Mouse (Mus musculus) retina, embryonic 14.5 days (tissue): ENCODE data around the gene Arl13a.
"Not testable (repeated sequence)": the region's sequence is repeated elsewhere in the genome, so short reads cannot be mapped to it uniquely, and the experiment has no call there.

Experiments
- DNase-seq: peaks from one replicate; pipeline ENCODE4 v3.0.0-alpha.2; 2015; ENCODE audit warnings: low spot score

The Arl13a gene

DNA sequence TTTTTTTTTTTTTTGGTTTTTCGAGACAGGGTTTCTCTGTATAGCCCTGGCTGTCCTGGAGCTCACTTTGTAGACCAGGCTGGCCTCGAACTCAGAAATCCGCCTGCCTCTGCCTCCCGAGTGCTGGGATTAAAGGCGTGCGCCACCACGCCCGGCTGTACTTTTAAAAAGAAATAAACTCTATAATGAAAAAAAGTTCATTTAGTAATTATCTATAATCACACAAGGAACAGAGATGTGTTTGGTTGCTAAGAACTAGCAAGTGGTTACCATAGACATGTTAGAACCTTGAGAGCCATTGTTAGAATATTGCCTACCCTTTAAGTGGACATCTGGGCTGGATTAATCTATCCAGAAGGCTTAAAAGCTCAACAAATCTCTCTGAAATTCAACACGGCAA, at the start of gene Arl13a:
Gene Arl13a, plus strand, starts transcription at position 301 of the 400 bp plus-strand sequence.
- DNase-seq, result not testable (repeated sequence)

DNA sequence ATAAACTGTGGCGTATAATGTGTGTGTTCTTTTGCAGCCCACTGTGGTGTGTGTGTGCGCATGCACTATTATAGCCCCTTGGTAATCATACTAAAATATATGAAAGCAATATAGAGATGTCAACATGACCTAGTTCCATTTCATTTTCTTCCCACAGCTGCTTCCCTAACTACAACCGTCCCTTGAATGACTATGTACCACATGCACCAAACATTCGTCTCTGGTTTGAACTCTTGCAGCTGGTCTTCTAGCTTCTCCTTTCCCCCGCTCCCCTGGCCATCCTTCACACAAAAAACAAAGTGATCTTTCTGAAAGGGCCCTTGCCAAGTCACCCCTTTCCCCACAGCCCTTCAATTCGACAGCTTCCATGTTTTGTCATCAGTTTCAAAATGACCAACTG, 47.3 kb upstream of the Arl13a start:
- DNase-seq, result no peak

DNA sequence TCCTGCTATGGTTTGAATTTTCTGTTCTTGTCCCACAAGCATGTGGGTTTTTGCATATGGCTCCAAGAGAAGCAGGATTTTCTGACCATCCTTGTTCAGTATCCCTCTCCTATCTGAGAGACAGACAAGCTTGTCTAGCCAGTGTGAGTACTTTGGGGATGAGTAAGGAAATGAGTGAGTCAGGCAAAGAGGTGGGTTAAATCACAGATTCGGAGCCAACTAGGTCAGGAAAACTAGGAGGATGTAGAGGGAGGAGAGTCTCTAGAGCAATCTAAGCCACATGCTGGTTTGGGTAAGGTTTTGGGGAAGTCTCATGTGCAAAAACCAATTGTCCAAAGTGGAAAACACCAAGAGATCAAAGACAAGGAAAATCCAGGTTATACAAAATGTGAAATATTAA, 45.8 kb upstream of the Arl13a start:
- DNase-seq, result no peak

DNA sequence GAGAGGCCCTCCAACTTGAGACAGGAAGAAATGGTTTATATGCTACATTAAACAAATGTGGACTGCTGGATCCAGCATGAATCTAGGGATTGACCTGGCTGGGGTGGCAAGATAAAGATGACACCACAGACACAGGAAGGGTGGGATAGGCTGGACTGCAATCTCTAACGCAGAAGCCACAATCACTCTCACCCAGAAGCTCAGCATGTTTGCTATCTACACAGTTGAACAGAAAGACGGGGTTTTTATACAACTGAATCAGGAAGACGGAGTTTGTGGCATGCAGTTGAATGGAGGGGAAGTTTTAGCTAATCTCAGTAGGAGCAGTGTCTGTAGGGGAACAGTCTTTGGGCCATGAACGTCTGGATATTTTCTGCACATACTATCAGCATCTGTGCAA, 45.3 kb upstream of the Arl13a start:
- no peak for DNase-seq

DNA sequence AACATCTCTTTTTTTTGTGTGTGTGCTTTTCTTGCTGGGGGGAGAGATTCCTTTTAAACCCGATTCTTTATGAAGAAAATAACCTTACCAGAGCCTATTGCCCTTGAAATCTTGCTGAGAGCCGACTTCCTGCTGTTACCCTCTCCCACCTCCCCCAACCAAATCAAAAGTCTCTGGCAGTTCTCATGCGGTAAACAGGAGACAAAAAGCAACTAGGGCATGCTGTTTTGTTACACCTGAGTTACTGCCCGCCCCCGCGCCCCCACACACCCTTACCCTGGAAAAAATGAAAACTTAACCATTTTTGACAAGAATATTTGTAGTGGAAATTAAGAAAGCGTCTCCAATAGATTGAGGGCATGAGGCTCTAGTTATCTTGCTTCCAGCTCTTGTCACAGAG, 29.1 kb upstream of the Arl13a start:
- no peak for DNase-seq

DNA sequence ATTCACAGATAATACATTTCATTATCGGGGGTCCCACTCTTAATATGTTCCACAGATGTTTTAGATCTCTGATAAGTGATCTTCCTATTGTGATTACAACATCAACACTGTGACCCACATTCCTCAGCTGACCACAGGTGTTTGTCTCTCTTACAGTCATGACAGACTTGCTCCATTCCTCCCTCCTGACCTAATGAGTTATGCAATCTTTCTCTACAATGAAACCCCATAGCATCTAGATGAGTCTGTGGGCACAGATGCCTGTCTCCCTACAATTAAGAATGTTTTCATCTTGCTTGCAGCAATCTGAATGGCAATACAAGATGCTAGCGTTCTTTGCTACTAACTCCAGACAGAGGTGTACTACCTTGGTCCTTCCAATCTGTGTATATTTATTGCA, 26.9 kb upstream of the Arl13a start:
- DNase-seq, result no peak

DNA sequence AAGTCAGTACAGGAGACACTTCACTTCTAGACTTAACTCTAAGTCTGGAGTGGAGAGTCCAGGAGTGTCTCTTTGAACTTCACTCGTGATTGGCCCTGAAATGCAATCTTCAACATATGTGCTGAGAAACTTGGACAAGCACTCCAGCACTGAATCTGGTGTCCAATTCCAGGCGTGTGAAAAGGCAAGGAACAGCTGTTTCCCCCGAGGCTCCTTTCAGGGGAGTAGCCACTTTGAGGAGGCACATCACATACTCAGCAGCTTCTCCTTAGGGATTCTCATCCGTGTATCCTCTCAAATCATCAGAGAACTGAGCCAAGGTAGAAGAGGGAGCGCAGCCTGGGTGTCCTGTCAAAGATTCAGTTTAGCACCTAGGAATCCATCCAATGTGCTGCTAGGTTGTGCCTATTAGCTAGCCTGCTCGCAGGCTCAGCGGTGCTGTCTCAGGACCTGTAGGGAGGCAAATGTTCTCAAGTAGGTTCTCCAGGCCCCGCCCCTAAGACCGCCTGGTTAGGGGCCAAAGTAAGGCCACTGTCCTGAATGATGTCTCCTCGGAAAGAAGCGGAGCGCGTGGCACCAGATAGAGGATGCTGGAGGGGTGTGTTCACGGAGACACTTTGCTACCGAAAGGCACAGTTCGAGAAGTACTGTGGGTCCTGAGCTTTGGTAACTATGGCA, 25.1 kb upstream of the Arl13a start, which contains the start of gene Xkrx:
Gene Xkrx, minus strand, starts transcription at position 34 of the 678 bp plus-strand sequence.
- DNase-seq, result peak; percentile 9

DNA sequence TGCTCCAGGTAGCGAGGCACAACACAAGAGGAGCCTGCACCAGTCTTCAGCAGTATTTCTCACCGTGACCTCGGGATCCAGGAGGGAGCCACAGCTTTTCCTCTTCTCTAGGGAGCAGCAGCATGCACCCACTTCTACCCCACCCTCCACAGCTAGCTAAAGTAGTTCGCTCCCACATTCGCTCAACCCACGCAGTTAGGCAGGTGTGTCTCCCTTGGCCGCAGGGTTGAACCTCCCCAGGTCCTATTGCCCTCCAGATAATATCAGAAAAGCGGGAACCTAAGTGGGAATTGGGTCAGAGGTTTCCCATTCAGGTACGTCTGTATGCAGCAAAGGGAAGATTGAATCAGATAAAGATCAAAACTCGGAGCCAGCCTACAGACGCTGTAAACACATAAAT, 24.5 kb upstream of the Arl13a start:
- peak; percentile 2 for DNase-seq

DNA sequence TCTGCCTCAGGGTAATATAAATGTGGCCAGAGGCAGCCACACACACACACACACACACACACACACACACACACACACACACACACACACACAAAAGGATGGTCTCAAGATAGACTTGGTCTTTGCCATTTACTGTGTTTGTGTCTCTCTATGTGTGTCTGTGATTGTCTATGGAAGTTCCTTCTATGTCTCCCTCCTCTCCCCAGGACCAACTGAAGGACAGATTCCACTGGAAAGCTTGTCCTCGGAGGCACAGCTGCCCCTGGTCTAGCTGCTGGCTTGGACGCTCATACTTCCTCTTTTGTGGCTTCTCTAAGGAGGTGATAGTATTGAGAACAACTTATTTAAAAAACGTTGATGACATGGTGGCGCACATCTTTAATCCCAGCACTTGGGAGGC, 23.8 kb upstream of the Arl13a start:
- DNase-seq, result no peak

DNA sequence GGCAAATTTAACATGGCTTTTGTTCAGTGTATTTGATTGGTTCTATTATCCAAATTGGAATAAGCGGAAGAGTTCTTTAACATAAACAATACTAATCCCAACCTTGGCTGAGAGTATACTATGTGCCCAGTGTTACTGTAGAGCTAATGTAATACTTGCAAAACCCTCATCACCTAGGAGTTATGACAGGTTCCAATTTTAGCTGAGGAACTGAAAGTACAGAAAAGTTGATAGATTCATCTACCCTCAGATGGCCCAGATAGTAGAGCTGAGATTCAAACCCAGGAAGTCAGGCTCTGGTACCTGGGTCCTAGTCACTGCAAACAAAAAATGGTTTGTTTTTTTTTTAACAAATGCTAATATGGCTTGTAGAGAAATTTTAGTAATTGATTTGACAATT, 16.7 kb upstream of the Arl13a start:
- DNase-seq, result no peak

DNA sequence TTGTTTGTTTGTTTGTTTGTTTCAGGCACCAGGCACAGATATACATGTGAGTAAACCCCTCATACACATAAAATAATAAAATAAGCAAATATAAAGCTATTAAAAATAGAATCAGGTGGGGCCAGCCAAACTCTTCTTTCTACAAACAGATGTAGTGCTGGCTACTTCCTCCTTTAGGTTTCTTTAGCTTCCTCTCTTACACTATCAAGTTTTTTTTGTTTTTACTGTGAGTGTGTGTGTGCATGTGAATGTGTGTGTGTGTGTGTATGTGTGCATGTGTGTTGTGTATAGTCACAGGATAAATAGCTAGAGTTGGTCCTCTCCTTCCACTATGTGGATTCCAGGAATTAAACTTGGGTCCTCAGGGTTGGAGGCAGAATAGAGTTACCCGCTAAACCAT, 12.6 kb upstream of the Arl13a start:
- no peak for DNase-seq

DNA sequence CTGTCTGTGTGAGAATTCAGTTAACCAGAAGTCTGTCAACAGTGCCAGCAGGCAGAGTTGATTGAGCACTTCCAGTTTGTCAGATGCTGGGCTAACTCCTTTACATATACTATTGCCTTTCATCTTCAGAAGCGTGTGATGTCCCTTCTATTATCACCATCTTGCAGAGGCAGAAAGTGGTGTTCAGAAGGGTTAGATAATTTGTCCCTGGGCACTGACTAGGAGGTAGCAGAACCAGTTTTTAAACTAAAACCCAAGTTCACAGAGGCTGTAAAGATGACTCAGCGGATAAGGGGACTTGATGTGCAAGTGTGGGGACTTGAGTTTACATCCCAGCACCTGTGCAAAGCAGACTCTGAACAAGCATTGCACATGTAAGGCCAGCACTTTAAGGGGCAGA, 21.2 kb downstream of the Arl13a start:
- no peak for DNase-seq

DNA sequence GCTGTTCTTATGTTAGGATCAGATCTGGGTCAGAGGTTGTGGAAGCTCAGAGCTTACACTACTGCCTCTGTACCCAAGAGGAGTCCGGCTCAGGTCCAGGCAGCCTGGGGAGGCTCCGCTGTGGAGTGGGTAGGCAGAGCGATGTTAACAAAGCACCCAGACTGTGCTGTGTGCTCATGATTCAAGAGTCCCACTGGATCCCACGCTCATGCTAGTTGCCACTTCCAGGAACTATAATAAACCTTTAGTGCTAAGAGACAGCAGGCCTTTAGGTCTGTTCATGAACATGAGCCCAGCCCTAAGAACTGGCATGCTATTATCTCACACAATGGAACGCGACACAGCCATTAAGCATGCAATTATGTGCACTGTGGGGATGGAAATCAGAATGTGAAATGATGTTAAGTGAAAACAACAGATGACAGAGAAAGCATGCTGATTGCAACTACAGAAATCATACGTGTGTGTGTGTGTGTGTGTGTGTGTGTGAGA, 23.9 kb downstream of the Arl13a start:
- DNase-seq, result no peak

DNA sequence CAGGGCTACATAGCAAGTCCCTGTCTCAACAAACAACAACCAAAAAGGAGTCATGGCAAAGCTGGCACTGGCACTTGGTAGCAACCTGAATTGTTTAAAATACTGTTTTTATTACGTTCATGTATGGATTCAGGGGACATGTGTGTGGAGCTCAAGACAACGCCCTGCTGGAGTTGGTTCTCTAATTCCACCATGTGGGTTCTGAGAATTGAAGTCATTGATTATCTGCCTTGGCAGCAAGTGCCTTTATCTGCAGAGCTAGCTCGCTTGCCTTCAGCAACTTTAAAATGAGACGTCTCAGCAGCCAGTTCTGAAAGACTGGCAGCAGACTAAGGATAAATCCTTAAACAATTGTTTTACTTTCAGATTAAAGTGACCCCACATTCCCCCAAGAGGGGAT, 30.9 kb downstream of the Arl13a start:
- DNase-seq, result no peak

DNA sequence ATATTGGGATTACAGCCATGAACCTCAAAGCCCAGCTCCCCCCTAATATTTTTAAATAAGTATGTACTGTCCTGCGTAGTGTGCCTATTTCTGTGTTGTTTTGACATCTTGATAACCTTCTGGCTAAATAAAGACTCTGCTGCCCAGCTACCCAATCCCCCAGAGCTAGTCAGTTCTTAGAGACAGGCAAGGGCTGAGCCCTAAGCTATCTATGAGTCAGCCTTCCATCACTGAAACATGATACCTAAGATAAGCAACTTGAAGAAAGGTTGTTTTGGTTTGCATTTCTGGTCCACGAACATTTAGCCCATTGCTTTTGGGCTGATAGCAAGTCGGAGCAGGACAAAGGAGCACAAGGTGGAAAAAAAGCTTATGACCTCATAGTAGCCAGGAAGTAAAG, 33.3 kb downstream of the Arl13a start:
- no peak for DNase-seq

DNA sequence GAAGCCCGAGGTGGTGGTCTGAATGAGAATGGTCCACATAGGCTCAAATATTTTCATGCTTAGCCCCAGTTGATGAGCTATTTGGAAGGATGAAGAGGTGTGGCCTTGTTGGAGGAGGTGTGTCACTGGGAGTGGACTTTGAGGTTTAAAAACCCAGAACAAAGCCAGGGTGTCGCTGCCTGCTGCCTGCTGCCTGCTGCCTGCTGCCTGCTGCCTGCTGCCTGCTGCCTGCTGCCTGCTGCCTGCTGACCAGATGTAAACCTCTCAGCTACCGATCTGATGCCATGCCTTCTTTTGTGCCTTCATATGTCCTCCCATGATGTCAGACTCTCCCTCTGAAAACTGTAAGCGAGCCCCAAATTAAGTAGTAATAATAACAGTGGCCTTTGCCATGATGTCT, 34.6 kb downstream of the Arl13a start, which contains the start of gene Nox1:
Gene Nox1, minus strand, starts transcription at position 101 of the 400 bp plus-strand sequence.
- DNase-seq, result no peak

DNA sequence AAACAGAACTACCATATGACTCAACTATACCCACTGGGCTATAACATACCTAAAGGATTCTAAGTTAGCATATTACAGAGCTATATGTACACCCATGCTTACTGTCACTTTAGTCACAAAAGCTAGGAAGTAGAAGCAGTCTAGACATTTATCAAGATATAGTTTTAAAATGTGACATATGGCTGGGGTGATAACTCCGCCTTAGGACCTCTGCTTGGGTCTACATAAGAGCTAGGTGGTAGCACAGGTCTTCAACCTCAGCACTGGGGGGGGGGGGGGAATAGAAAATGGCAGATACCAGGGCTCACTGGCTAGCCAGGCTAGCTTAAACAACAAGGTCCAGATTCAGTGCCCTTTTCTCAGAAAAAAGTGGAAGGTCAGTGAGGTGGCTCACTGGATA, 45.7 kb downstream of the Arl13a start:
- no peak for DNase-seq

DNA sequence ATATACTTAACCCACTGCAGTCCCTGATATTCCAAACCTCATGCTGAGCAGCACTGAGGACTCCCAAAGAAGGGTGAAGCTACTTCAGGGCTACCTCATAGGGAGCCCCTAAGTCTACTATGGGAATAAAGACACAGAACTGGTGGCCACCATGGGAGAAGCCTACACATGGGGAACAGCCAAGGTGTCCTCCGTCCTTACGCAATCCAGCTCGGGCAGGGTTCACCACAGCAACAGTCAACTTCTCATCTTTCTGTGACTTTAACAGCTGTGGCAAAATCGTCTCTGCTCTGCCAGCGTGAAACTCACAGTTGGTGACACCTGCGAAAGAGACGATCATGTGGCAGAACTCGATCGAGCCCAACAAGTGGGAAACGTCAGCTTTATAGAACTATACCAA, 51.0 kb downstream of the Arl13a start:
- no peak for DNase-seq

DNA sequence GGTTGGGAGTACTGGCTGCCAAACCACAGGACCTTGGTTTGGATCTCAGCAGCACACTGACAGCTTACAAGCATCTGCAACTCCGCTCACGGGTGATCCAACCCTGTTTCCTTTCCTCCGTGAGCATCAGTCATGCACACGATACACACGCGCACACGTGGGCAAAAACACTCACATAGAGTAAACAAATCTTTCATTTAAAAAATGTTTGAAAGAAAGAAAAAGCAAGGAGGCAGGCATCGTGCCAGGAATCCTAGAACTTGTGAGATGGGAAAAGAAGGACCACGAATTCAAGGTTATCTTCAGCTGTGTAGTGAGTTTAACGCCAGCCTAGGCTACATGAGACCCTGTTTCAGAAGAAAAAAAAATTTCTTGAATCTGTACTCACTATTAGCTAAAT, 58.6 kb downstream of the Arl13a start:
- no peak for DNase-seq

DNA sequence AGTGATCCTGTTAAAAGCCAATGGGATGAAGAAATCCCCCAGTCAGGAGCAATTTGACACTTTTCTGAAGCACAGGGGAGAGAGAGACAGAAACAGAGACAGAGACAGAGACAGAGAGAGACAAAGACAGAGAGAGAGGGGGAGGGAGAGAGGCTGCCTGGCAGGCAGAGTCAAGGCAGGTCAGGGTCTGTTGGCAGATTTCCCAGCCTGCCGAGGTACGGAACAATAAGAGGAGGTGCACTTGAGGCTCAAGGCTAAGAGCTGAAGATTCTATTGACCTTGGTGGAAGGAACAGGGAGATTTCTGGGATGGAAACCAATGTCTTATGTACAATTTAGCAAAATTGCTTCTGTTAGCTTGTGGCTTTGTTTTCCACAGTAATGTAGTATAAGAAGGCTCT, 60.9 kb downstream of the Arl13a start:
- no peak for DNase-seq
